Mouse (Mus musculus): ENCODE measurements at regions not wholly inside any gene's neighbourhood (a gene's known extent, or its start where the extent isn't known, plus 50 kb on each side); places are given as distances from the start of the nearest gene placed in this dataset.

GRCm38 (mm10) chr6:145677475-145678325, 62.1 kb downstream of the Tuba3b start:
- no peak for DNase-seq (ENCODE audit: low spot score in 2 of 2)

DNA sequence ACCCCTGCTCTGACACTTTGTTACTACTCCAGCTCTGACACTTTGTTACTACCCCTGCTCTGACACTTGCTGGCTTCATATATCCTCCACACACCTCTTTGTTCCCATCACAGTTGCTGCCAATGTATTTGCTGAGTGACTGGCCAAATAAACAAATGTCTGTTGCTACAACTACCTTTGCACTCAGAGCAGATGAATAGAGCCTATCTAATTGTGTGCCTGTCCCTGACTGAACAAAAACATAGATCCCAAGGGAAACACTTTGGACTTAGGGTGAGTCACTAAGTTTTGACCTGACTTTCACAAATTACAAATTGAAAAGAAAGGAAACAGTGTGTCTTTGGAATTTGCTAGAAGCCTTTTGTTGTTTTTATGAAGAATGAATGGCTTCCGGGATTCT, 64.0 kb downstream of the Tuba3b start:
- DNase-seq (ENCODE audit: low spot score in 2 of 2) = no peak

GRCm38 (mm10) chr6:145687073-145687472, 59.5 kb upstream of the Rassf8 start:
- no peak for DNase-seq (ENCODE audit: low spot score in 2 of 2)

- DNase-seq (ENCODE audit: low spot score in 2 of 2) = no peak
These were observed 54.9 kb upstream of the Rassf8 start for GRCm38 (mm10) chr6:145691680-145692079.

GRCm38 (mm10) chr6:145694817-145695216, 51.7 kb upstream of the Rassf8 start:
- DNase-seq (ENCODE audit: low spot score in 2 of 2) = peak in 1 of 2 experiments; percentile 16

Measured in layer of hippocampus, adult 18-20 months (tissue).